Mouse (Mus musculus): ENCODE measurements at regions not wholly inside any gene's neighbourhood (a gene's known extent, or its start where the extent isn't known, plus 50 kb on each side); places are given as distances from the start of the nearest gene placed in this dataset.
A peak's percentile ranks its signal among the peaks of the same experiment; 100 is the strongest.

DNA sequence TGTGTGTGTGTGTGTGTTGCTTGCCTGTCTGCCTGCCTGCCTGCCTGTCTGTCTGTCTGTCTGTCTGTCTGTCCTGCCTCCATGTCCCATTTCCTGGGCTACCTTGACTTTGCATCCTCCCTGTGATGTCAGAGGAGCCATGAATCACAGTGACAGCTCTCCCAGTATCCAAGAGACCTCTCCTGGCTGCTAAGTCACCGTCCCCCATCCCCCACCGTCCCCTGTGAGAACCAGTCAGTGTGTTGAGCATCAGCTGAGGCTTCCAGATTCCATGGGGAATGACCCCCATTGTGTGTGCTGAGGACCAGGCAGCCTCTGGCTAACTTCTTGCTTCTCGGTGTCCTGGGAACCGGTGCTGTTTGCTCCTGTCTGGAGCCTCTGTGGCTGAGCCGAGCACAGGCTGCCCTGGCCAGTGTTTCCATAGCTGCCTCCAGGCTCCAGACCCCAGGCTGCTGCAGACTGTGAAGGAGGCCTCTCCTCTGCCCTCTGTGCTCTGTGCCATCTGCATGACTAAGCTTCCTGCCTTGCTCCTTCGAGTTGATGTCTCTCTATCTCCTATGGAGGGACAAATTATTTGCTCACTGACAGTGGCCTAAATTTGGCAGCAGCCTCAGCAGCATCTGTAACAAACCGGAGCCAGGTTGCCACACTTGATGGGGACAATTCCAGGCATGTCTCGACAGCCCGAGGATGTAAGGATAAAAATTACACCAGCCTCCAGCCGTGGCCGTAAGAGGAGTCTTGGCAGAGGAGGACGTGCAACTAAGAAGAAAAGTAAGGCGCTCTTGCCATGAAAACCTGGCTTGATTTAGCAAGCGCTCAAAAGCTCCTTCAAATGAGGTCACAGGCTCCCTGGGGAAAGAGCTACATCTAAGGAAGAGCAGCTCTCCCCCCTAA, 230.7 kb downstream of the Prex1 start:
- no peaks in the 10 kb centered on the region for H3K36me3 ChIP-seq (ENCODE audit: control insufficient read depth, insufficient read depth, low read length)
- no peak overlapping the region for H3K9ac ChIP-seq (ENCODE audit: low read length)
- H3K9me3 ChIP-seq (ENCODE audit: control insufficient read depth, low read length) = no peaks in the 10 kb centered on the region
- H3K4me2 ChIP-seq (ENCODE audit: low read depth) = no peak overlapping the region
- ATAC-seq (ENCODE audit: insufficient read depth, low FRiP score, low TSS enrichment) (peak; percentile 60; the same call in 1 of the 2 replicates), DNase-seq (ENCODE audit: low spot score) (peak; percentile 65)
- 55% methylated on average over 14 of the region's 14 CpGs for WGBS
- H3K27me3 ChIP-seq (ENCODE audit: control insufficient read depth, insufficient read depth, low read length) = no peaks in the 10 kb centered on the region
- no peak overlapping the region for H3K4me3 ChIP-seq (ENCODE audit: low read depth, low read length)
- peaks cover 24% of the 10 kb centered on the region for H3K4me1 ChIP-seq (ENCODE audit: control insufficient read depth, insufficient read depth, low read length)
- H3K27ac ChIP-seq (ENCODE audit: low read depth, low read length) = peak overlapping the region; percentile 15; the same call in 1 of the 2 replicates

GRCm38 (mm10) chr2:166481774-166482173, 231.9 kb downstream of the Prex1 start:
- Histone ChIP-seq H3K9ac (ENCODE audit: low read length) (no peak overlapping the region), H3K4me3 (ENCODE audit: low read depth, low read length) (no peak overlapping the region), H3K4me2 (ENCODE audit: low read depth) (no peak overlapping the region), H3K9me3 (ENCODE audit: control insufficient read depth, low read length) (no peaks in the 10 kb centered on the region), H3K36me3 (ENCODE audit: control insufficient read depth, insufficient read depth, low read length) (no peaks in the 10 kb centered on the region), H3K27me3 (ENCODE audit: control insufficient read depth, insufficient read depth, low read length) (no peaks in the 10 kb centered on the region), H3K27ac (ENCODE audit: low read depth, low read length) (no peak overlapping the region), H3K4me1 (ENCODE audit: control insufficient read depth, insufficient read depth, low read length) (peaks cover 21% of the 10 kb centered on the region)
- 90% methylated on average over 7 of the region's 7 CpGs for WGBS
- ATAC-seq (ENCODE audit: insufficient read depth, low FRiP score, low TSS enrichment) = no peak
- no peak for DNase-seq (ENCODE audit: low spot score)

- WGBS = 94% methylated on average over 6 of the region's 6 CpGs
- ATAC-seq (ENCODE audit: insufficient read depth, low FRiP score, low TSS enrichment) = no peak
- Histone ChIP-seq H3K4me3 (ENCODE audit: low read depth, low read length) (no peak overlapping the region), H3K27me3 (ENCODE audit: control insufficient read depth, insufficient read depth, low read length) (no peaks in the 10 kb centered on the region), H3K4me2 (ENCODE audit: low read depth) (no peak overlapping the region), H3K9ac (ENCODE audit: low read length) (no peak overlapping the region), H3K27ac (ENCODE audit: low read depth, low read length) (no peak overlapping the region), H3K4me1 (ENCODE audit: control insufficient read depth, insufficient read depth, low read length) (peaks cover 19% of the 10 kb centered on the region), H3K9me3 (ENCODE audit: control insufficient read depth, low read length) (no peaks in the 10 kb centered on the region), H3K36me3 (ENCODE audit: control insufficient read depth, insufficient read depth, low read length) (no peaks in the 10 kb centered on the region)
- DNase-seq (ENCODE audit: low spot score) = no peak
Observed at GRCm38 (mm10) chr2:166481362-166481761, 232.3 kb downstream of the Prex1 start.

DNA sequence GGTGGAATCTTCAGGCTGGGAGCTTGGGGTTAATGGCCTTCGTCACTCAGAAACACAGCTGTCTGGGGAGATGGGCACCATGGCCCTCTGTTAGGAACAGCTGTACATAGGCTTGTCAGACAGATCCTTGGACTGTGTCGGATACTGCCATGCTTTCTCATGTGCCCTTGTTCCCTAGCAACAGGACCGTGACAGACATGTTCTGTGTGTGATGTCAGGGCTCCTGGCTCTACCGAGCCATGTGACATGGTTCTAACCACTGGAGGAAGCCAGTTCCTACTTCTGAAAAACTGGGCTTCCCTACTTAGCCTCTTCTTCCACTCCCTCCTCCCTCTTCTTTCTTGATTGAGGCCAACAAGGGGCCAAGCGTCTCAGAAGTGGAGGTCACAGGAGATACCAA, 232.7 kb downstream of the Prex1 start:
- DNase-seq (ENCODE audit: low spot score) = no peak
- no peak overlapping the region for H3K27ac ChIP-seq (ENCODE audit: low read depth, low read length)
- no peaks in the 10 kb centered on the region for H3K27me3 ChIP-seq (ENCODE audit: control insufficient read depth, insufficient read depth, low read length)
- WGBS = 74% methylated on average over 5 of the region's 5 CpGs
- no peak overlapping the region for H3K4me2 ChIP-seq (ENCODE audit: low read depth)
- no peaks in the 10 kb centered on the region for H3K36me3 ChIP-seq (ENCODE audit: control insufficient read depth, insufficient read depth, low read length)
- peaks cover 17% of the 10 kb centered on the region for H3K4me1 ChIP-seq (ENCODE audit: control insufficient read depth, insufficient read depth, low read length)
- ATAC-seq (ENCODE audit: insufficient read depth, low FRiP score, low TSS enrichment) = no peak
- no peak overlapping the region for H3K9ac ChIP-seq (ENCODE audit: low read length)
- no peak overlapping the region for H3K4me3 ChIP-seq (ENCODE audit: low read depth, low read length)
- no peaks in the 10 kb centered on the region for H3K9me3 ChIP-seq (ENCODE audit: control insufficient read depth, low read length)

- no peaks in the 10 kb centered on the region for H3K4me1 ChIP-seq (ENCODE audit: control insufficient read depth, insufficient read depth, low read length)
- WGBS = 91% methylated on average over 6 of the region's 6 CpGs
- H3K27me3 ChIP-seq (ENCODE audit: control insufficient read depth, insufficient read depth, low read length) = no peaks in the 10 kb centered on the region
- no peaks in the 10 kb centered on the region for H3K9me3 ChIP-seq (ENCODE audit: control insufficient read depth, low read length)
- H3K9ac ChIP-seq (ENCODE audit: low read length) = no peak overlapping the region
- H3K36me3 ChIP-seq (ENCODE audit: control insufficient read depth, insufficient read depth, low read length) = no peaks in the 10 kb centered on the region
- no peak overlapping the region for H3K4me2 ChIP-seq (ENCODE audit: low read depth)
- DNase-seq (ENCODE audit: low spot score) (no peak), ATAC-seq (ENCODE audit: insufficient read depth, low FRiP score, low TSS enrichment) (no peak)
- H3K4me3 ChIP-seq (ENCODE audit: low read depth, low read length) = no peak overlapping the region
- no peak overlapping the region for H3K27ac ChIP-seq (ENCODE audit: low read depth, low read length)
Observed at GRCm38 (mm10) chr2:166476953-166477352, 236.7 kb downstream of the Prex1 start.

DNA sequence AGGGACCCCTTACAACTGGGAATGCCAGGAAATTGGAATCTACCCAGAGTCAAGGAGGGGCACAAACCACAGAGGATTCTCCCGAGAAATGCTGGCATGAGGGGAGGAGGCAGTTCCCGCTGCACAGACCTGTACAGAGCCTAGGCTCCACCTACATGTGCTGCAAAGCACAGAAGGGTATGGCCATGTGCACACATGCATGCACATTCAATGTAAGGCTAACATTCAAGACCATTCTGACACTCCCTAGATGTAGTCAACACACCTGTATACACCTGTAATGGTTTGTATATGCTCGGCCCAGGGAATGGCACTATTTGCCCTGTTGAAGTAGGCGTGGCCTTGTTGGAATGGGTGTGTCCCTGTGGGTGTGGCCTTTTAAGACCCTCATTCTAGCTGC, 238.0 kb downstream of the Prex1 start:
- H3K27ac ChIP-seq (ENCODE audit: low read depth, low read length) = no peak overlapping the region
- H3K4me1 ChIP-seq (ENCODE audit: control insufficient read depth, insufficient read depth, low read length) = peaks cover 3% of the 10 kb centered on the region; the same call in 1 of the 2 replicates
- ATAC-seq (ENCODE audit: insufficient read depth, low FRiP score, low TSS enrichment) (no peak), DNase-seq (ENCODE audit: low spot score) (no peak)
- H3K27me3 ChIP-seq (ENCODE audit: control insufficient read depth, insufficient read depth, low read length) = no peaks in the 10 kb centered on the region
- no peak overlapping the region for H3K4me3 ChIP-seq (ENCODE audit: low read depth, low read length)
- no peaks in the 10 kb centered on the region for H3K36me3 ChIP-seq (ENCODE audit: control insufficient read depth, insufficient read depth, low read length)
- WGBS = 77% methylated on average over 4 of the region's 4 CpGs
- H3K4me2 ChIP-seq (ENCODE audit: low read depth) = no peak overlapping the region
- H3K9ac ChIP-seq (ENCODE audit: low read length) = no peak overlapping the region
- no peaks in the 10 kb centered on the region for H3K9me3 ChIP-seq (ENCODE audit: control insufficient read depth, low read length)

- H3K27ac ChIP-seq (ENCODE audit: low read depth, low read length) = no peak overlapping the region
Observed at GRCm38 (mm10) chr2:166474601-166475000, 239.0 kb downstream of the Prex1 start.

DNA sequence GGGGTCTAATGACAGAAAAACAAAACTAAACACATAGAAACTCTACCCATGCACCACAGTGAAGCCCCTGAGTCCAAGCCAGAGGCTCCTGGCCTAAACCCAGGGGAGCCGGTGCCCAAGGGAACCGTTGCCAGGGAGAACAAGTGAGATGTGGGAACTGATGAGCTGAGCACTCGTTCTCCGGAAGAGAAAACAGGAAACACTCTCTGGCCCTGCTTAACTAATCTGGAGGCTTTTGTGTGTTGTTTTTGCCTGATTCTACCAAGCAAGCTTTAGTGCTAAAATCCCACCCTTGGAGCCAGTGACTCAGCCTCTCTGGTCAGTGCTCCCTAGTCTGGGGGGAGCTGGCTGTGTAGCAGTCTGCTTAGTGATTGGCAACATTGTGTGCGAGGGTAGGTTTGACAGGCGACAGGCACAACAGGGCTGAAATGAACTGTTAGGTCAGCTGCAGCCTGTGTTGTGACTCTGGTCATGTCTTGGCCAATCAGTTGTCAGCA, 242.3 kb downstream of the Prex1 start:
- H3K27ac ChIP-seq (ENCODE audit: low read depth, low read length) = no peak overlapping the region
- no peak for DNase-seq (ENCODE audit: low spot score)
- ATAC-seq (ENCODE audit: insufficient read depth, low FRiP score, low TSS enrichment) = no peak
- WGBS = 67% methylated on average over 6 of the region's 6 CpGs
- no peaks in the 10 kb centered on the region for H3K36me3 ChIP-seq (ENCODE audit: control insufficient read depth, insufficient read depth, low read length)
- no peak overlapping the region for H3K4me3 ChIP-seq (ENCODE audit: low read depth, low read length)
- H3K4me2 ChIP-seq (ENCODE audit: low read depth) = no peak overlapping the region
- no peaks in the 10 kb centered on the region for H3K9me3 ChIP-seq (ENCODE audit: control insufficient read depth, low read length)
- H3K27me3 ChIP-seq (ENCODE audit: control insufficient read depth, insufficient read depth, low read length) = no peaks in the 10 kb centered on the region
- H3K9ac ChIP-seq (ENCODE audit: low read length) = no peak overlapping the region
- peaks cover 7% of the 10 kb centered on the region; the same call in 1 of the 2 replicates for H3K4me1 ChIP-seq (ENCODE audit: control insufficient read depth, insufficient read depth, low read length)

More at GRCm38 (mm10) chr2:166474601-166475000, 239.0 kb downstream of the Prex1 start:
- Histone ChIP-seq H3K4me1 (ENCODE audit: control insufficient read depth, insufficient read depth, low read length) (peaks cover 3% of the 10 kb centered on the region; the same call in 1 of the 2 replicates), H3K36me3 (ENCODE audit: control insufficient read depth, insufficient read depth, low read length) (no peaks in the 10 kb centered on the region), H3K9me3 (ENCODE audit: control insufficient read depth, low read length) (no peaks in the 10 kb centered on the region), H3K4me2 (ENCODE audit: low read depth) (no peak overlapping the region), H3K9ac (ENCODE audit: low read length) (no peak overlapping the region), H3K4me3 (ENCODE audit: low read depth, low read length) (no peak overlapping the region), H3K27me3 (ENCODE audit: control insufficient read depth, insufficient read depth, low read length) (no peaks in the 10 kb centered on the region)
- ATAC-seq (ENCODE audit: insufficient read depth, low FRiP score, low TSS enrichment) = no peak
- no peak for DNase-seq (ENCODE audit: low spot score)
- WGBS = 47% methylated on average over 12 of the region's 12 CpGs
